Mouse (Mus musculus) kidney, postnatal 14 days (tissue): ENCODE results near the gene Gm3233.
"Not testable (repeated sequence)": the region's sequence is repeated elsewhere in the genome, so short reads cannot be mapped to it uniquely, and the experiment has no call there.

ENCODE experiments used
- DNase-seq: peaks from one replicate; pipeline ENCODE4 v3.0.0; 2022; ENCODE audit warnings: mixed read lengths

Gene Gm3233

GRCm38 (mm10) chr10:77726186-77726585 lies 33.3 kb downstream of the Gm3233 start, which contains the start of gene Gm10100:
Gene Gm10100, plus strand, starts transcription at chr10:77726486.
- DNase-seq = no peak

- DNase-seq = no peak
Observed at GRCm38 (mm10) chr10:77724855-77725254, 34.6 kb downstream of the Gm3233 start.

DNA sequence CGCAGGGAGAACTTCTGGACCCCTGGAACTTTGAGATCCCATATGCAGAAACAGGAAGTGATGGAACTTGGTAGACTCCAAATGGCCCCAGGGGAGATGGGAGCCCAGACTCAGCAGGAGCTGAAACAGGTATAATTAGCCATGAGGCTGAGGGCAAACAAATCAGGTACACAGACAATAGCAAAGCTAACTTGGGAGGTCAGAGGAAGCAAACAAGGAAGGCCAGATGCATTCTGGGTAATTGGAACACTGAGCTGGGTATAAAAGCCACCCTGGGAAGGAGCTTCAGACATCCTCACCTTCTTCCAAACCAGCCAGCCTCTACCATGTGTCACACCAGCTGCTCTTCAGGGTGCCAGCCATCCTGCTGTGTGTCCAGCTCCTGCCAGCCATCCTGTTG lies 39.2 kb downstream of the Gm3233 start, which contains the start of gene Krtap12-1:
TSS of gene Krtap12-1 (plus strand) at position 301 of the 400 bp plus-strand sequence.
- not testable (repeated sequence) for DNase-seq

DNA sequence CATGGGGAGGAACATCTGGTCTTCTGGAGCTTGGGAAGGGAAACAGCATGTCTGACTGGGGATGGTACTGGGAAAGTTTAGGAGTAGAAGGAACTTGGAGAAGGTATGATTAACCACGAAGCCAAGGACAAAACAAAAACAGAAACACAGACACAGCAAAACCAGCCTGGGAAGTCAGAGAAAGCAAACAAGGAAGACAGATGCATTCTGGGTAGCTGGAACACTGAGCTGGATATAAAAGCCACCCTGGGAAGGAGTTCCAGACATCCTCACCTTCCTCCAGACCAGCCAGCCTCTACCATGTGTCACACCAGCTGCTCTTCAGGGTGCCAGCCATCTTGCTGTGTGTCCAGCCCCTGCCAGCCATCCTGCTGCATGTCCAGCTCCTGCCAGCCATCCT lies 44.0 kb downstream of the Gm3233 start, which contains the start of gene Gm10142:
TSS of gene Gm10142 (plus strand) at position 301 of the 400 bp plus-strand sequence.
- no peak for DNase-seq

- no peak for DNase-seq
Observed at GRCm38 (mm10) chr10:77713734-77714133, 45.7 kb downstream of the Gm3233 start.

DNA sequence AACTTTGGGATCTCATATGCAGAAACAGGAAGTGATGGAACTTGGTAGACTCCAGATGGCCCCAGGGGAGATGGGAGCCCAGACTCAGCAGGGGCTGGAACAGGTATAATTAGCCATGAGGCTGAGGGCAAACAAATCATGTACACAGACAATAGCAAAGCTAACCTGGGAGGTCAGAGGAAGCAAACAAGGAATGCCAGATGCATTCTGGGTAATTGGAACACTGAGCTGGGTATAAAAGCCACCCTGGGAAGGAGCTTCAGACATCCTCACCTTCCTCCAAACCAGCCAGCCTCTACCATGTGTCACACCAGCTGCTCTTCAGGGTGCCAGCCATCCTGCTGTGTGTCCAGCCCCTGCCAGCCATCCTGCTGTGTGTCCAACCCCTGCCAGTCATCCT lies 48.3 kb downstream of the Gm3233 start, which contains the start of gene Gm10024:
TSS of gene Gm10024 (plus strand) at position 301 of the 400 bp plus-strand sequence.
- DNase-seq = not testable (repeated sequence)

GRCm38 (mm10) chr10:77709831-77710230 lies 49.7 kb downstream of the Gm3233 start:
- DNase-seq = no peak
